In genomic region chr6:32402560-32403235, GRCm38 (mm10) we compare ENCODE assay signal across 11 mouse cellular contexts.
DNase-seq lines count a peak whose midpoint lies in the region; ATAC-seq lines count a peak whose summit lies in the region.
"Had no signal": no experiment of that assay in that cellular context is flagged by ENCODE, and none has a peak within 500 bp of the region (broad histone marks: within the 10 kb centered on the region; RNA-seq: fewer than 3 reads in every experiment).

No protein-coding gene starts in this region.

- H3K36me3 ChIP-seq in midbrain, embryonic 12.5 days, result no peaks in the 10 kb centered on the region
- H3K36me3 ChIP-seq: heart, embryonic 15.5 days; kidney, embryonic 15.5 days had no signal

- no peak overlapping the region for H3K4me3 ChIP-seq in midbrain, embryonic 12.5 days
- H3K4me3 ChIP-seq: heart, embryonic 15.5 days; kidney, embryonic 15.5 days had no signal

- peak; percentile 78 for ATAC-seq in midbrain, embryonic 12.5 days (ENCODE audit: low FRiP score, low read depth)

- H3K9ac ChIP-seq in midbrain, embryonic 12.5 days (replicated peaks), result no peak overlapping the region
- H3K9ac ChIP-seq: heart, embryonic 15.5 days; kidney, embryonic 15.5 days had no signal

- no peak overlapping the region for H3K4me2 ChIP-seq in midbrain, embryonic 12.5 days (replicated peaks)
- H3K4me2 ChIP-seq: heart, embryonic 15.5 days; kidney, embryonic 15.5 days had no signal

- no peaks in the 10 kb centered on the region for H3K9me3 ChIP-seq in midbrain, embryonic 12.5 days
- H3K9me3 ChIP-seq: heart, embryonic 15.5 days; kidney, embryonic 15.5 days had no signal

- peaks cover 13% of the 10 kb centered on the region for H3K4me1 ChIP-seq in midbrain, embryonic 12.5 days

- no peaks in the 10 kb centered on the region for H3K27me3 ChIP-seq in midbrain, embryonic 12.5 days
- H3K27me3 ChIP-seq: heart, embryonic 15.5 days; kidney, embryonic 15.5 days had no signal

- 0 out of 2 replicates have a peak overlapping the region, but pooled peaks have one; percentile 35 for H3K27ac ChIP-seq in midbrain, embryonic 12.5 days (replicated peaks)
- H3K27ac ChIP-seq: heart, embryonic 15.5 days; kidney, embryonic 15.5 days had no signal

- DNase-seq in layer of hippocampus, postnatal 10 days (ENCODE audit: low spot score in 2 of 2), result peak; percentile 59 to 68
- no peak for DNase-seq in layer of hippocampus, adult 9-11 months
- peak; percentile 30 for DNase-seq in cerebellum, adult 11 months
- DNase-seq in cerebellum, postnatal 25 days, result peak; percentile 58 to 67
- no peak for DNase-seq in spleen, postnatal 14 days (ENCODE audit: low spot score in 2 of 2)
- DNase-seq in liver, result no peak
- DNase-seq in kidney, postnatal 36 days, result no peak
- DNase-seq: lung, postnatal 14 days had no signal

- WGBS in midbrain, embryonic 12.5 days, result 54% methylated on average over 3 of the region's 3 CpGs

Comparison
In these comparisons a context has a peak if more than half of its experiments do, and no peak if none do; other contexts are left out.
1. DNase-seq: peak in layer of hippocampus, postnatal 10 days (2 of 2), cerebellum, adult 11 months (single experiment) and cerebellum, postnatal 25 days (2 of 2); none in layer of hippocampus, adult 9-11 months (single experiment), spleen, postnatal 14 days (0 of 2), liver (single experiment) and kidney, postnatal 36 days (0 of 2).